Mouse (Mus musculus): ENCODE measurements around the gene Pgpep1l. TPM values are rescaled to one million over a fixed set of nuclear protein-coding genes. Genes with fewer than 3 reads are reported as not detected.
"Not testable (repeated sequence)": the region's sequence is repeated elsewhere in the genome, so short reads cannot be mapped to it uniquely, and the experiment has no call there.

The Pgpep1l gene
- polyA plus RNA-seq, 1 experiment, result 0.22 TPM

DNA sequence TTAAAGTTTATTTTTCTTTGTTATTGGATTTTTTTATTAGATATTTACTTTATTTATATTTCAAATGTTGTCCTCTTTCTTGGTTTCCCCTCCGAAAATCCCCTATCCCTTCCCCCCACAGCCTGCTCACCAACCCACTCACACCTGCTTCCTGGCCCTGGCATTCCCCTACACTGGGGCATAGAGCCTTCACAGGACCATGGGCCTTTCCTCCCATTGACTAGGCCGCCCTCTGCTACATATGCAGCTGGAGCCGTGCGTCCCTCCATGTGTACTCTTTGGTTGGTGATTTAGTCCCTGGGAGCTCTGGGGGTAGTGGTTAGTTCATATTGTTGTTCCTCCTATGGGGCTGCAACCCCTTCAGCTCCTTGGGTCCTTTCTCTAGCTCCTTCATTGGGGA lies 24.0 kb upstream of the Pgpep1l start:
- not testable (repeated sequence) for H3ac ChIP-seq (ENCODE audit: control insufficient read depth, insufficient read length); H3K4me2 ChIP-seq (ENCODE audit: low read depth); H3K79me2 ChIP-seq (ENCODE audit: control insufficient read depth, insufficient read depth); H3K4me3 ChIP-seq; H3K27me3 ChIP-seq (ENCODE audit: control insufficient read depth, insufficient read depth, insufficient read length); H3K36me3 ChIP-seq (ENCODE audit: control insufficient read depth, insufficient read depth)
- TF ChIP-seq MYOD1 (IDR thresholded peaks at IDR 0.05; ENCODE audit: control insufficient read depth in 1 of 3, insufficient read length in 2 of 3, low read depth in 2 of 3), result peak in 1 of 3 experiments; percentile 13

- H3K27me3 ChIP-seq (ENCODE audit: control insufficient read depth, insufficient read depth, insufficient read length), result no peaks in the 10 kb centered on the region
- no peaks in the 10 kb centered on the region for H3K36me3 ChIP-seq (ENCODE audit: control insufficient read depth, insufficient read depth)
- H3K79me2 ChIP-seq (ENCODE audit: control insufficient read depth, insufficient read depth), result no peaks in the 10 kb centered on the region
- H3K4me3 ChIP-seq, result no peak overlapping the region
- TF ChIP-seq MYOD1 (IDR thresholded peaks at IDR 0.05; ENCODE audit: control insufficient read depth in 1 of 3, insufficient read length in 2 of 3, low read depth in 2 of 3) (peak in 1 of 3 experiments; percentile 65), MYOG (IDR thresholded peaks at IDR 0.05; ENCODE audit: control insufficient read depth in 1 of 3, insufficient read depth in 1 of 3, insufficient read length in 2 of 3, low read depth in 2 of 3) (peak in 1 of 3 experiments; percentile 54), E2F4 (IDR thresholded peaks at IDR 0.05; ENCODE audit: insufficient read depth) (no peak)
- H3ac ChIP-seq (ENCODE audit: control insufficient read depth, insufficient read length), result no peak overlapping the region
- no peak overlapping the region for H3K4me2 ChIP-seq (ENCODE audit: low read depth)
These were observed 23.5 kb upstream of the Pgpep1l start for GRCm38 (mm10) chr7:68287582-68287981.

DNA sequence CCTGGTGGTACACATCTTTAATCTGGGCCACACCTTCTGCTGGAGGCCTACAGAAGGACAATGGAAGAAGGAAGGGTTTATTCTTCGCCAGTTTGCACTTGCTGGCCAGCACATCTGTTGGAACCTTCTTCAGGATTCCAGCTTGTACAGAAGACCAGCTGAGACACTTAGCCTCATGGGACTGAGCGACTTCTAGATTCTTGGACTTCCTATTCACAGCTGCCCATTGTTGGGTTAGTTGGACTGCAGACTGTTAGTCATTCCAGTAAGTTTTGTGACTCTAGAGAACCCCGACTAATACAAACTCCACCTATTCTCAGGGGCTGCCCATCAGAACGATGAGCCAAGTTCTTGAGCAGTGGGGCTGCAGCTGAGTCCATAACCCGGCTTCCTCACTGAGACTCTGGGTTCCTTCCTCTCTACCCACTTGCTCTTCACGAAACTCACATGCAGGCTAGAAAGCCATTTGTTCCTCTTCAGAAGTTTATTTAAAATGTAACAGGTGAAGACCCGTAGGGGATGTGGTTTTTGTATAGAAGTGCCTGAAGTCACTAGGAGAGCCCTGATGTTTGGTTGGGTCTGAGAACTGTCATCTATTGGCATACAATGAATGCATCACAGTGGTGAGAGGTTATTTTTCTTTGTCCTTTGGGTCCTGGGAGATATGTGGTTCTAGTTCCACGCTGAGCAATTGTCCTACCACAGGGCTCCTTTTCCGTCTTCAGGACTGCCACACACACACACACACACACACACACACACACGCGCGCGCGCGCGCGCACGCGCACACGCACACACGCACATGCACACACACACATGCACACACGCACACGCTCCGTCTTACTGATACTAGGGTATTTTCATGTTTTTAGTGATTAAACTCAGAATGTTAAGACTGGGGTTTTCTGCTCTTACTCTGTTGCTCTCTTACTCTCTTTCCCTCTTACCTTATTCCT lies 22.8 kb upstream of the Pgpep1l start:
- TF ChIP-seq MYOG (IDR thresholded peaks at IDR 0.05; ENCODE audit: control insufficient read depth in 1 of 3, insufficient read depth in 1 of 3, insufficient read length in 2 of 3, low read depth in 2 of 3), result no peak
- TF ChIP-seq TCF12 (IDR thresholded peaks at IDR 0.05; ENCODE audit: insufficient read depth, poor library complexity, severe bottlenecking), result no peak
- no peak for TF ChIP-seq CEBPB (IDR thresholded peaks at IDR 0.05; ENCODE audit: insufficient read depth, poor library complexity, severe bottlenecking)
- TF ChIP-seq REST (IDR thresholded peaks at IDR 0.05; ENCODE audit: insufficient read depth, insufficient read length), result no peak
- TF ChIP-seq USF1 (IDR thresholded peaks at IDR 0.05; ENCODE audit: low read depth), result no peak
- no peak for TF ChIP-seq TCF3 (IDR thresholded peaks at IDR 0.05; ENCODE audit: insufficient read length, low read depth)
- no peak for TF ChIP-seq POLR2AphosphoS2 (IDR thresholded peaks at IDR 0.05; ENCODE audit: insufficient read length, low read depth)
- H3K4me2 ChIP-seq (ENCODE audit: low read depth), result no peak overlapping the region

GRCm38 (mm10) chr7:68285851-68286298 lies 21.8 kb upstream of the Pgpep1l start:
- Histone ChIP-seq H3K27me3 (ENCODE audit: control insufficient read depth, insufficient read depth, insufficient read length) (no peaks in the 10 kb centered on the region), H3K79me2 (ENCODE audit: control insufficient read depth, insufficient read depth) (no peaks in the 10 kb centered on the region), H3K36me3 (ENCODE audit: control insufficient read depth, insufficient read depth) (no peaks in the 10 kb centered on the region), H3ac (ENCODE audit: control insufficient read depth, insufficient read length) (no peak overlapping the region), H3K4me3 (no peak overlapping the region), H3K4me2 (ENCODE audit: low read depth) (peak overlapping the region; percentile 5)
- TF ChIP-seq MAX (IDR thresholded peaks at IDR 0.05; ENCODE audit: low read depth) (no peak), REST (IDR thresholded peaks at IDR 0.05; ENCODE audit: insufficient read depth, insufficient read length) (no peak), MYOG (IDR thresholded peaks at IDR 0.05; ENCODE audit: control insufficient read depth in 1 of 3, insufficient read depth in 1 of 3, insufficient read length in 2 of 3, low read depth in 2 of 3) (no peak), TCF12 (IDR thresholded peaks at IDR 0.05; ENCODE audit: insufficient read depth, poor library complexity, severe bottlenecking) (no peak), E2F4 (IDR thresholded peaks at IDR 0.05; ENCODE audit: insufficient read depth) (no peak), POLR2AphosphoS2 (IDR thresholded peaks at IDR 0.05; ENCODE audit: insufficient read length, low read depth) (no peak), MYOD1 (IDR thresholded peaks at IDR 0.05; ENCODE audit: control insufficient read depth in 1 of 3, insufficient read length in 2 of 3, low read depth in 2 of 3) (no peak), CEBPB (IDR thresholded peaks at IDR 0.05; ENCODE audit: insufficient read depth, poor library complexity, severe bottlenecking) (no peak), USF1 (IDR thresholded peaks at IDR 0.05; ENCODE audit: low read depth) (no peak)

More for the DNA sequence above, 22.8 kb upstream of the Pgpep1l start:
- no peaks in the 10 kb centered on the region for H3K36me3 ChIP-seq (ENCODE audit: control insufficient read depth, insufficient read depth)
- H3K4me3 ChIP-seq, result no peak overlapping the region
- no peaks in the 10 kb centered on the region for H3K27me3 ChIP-seq (ENCODE audit: control insufficient read depth, insufficient read depth, insufficient read length)
- no peaks in the 10 kb centered on the region for H3K79me2 ChIP-seq (ENCODE audit: control insufficient read depth, insufficient read depth)
- H3ac ChIP-seq (ENCODE audit: control insufficient read depth, insufficient read length), result no peak overlapping the region

DNA sequence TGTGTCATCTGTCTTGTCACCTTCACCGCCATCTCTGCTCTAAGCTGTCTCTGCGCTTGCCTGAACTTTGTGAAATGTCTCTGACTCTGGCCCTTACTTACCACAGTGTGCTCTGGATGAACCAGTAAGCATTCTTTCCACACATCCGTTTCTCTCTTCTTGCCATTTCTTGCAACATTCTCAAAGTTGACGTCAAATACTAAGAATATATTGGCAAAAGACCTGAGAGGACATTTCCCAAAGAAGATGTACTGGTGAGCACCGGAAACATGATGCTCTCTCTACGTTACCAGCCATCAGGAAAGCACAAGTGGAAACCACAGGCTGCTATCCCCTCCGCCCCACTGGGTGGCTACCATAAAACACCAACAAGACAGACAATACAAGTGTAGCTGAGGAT lies 19.7 kb upstream of the Pgpep1l start:
- Histone ChIP-seq H3ac (ENCODE audit: control insufficient read depth, insufficient read length) (no peak overlapping the region), H3K4me2 (ENCODE audit: low read depth) (no peak overlapping the region), H3K27me3 (ENCODE audit: control insufficient read depth, insufficient read depth, insufficient read length) (no peaks in the 10 kb centered on the region), H3K36me3 (ENCODE audit: control insufficient read depth, insufficient read depth) (no peaks in the 10 kb centered on the region), H3K79me2 (ENCODE audit: control insufficient read depth, insufficient read depth) (no peaks in the 10 kb centered on the region), H3K4me3 (no peak overlapping the region)
- TF ChIP-seq CEBPB (IDR thresholded peaks at IDR 0.05; ENCODE audit: insufficient read depth, poor library complexity, severe bottlenecking), result no peak
- no peak for TF ChIP-seq E2F4 (IDR thresholded peaks at IDR 0.05; ENCODE audit: insufficient read depth)
- no peak for TF ChIP-seq POLR2AphosphoS2 (IDR thresholded peaks at IDR 0.05; ENCODE audit: insufficient read length, low read depth)

DNA sequence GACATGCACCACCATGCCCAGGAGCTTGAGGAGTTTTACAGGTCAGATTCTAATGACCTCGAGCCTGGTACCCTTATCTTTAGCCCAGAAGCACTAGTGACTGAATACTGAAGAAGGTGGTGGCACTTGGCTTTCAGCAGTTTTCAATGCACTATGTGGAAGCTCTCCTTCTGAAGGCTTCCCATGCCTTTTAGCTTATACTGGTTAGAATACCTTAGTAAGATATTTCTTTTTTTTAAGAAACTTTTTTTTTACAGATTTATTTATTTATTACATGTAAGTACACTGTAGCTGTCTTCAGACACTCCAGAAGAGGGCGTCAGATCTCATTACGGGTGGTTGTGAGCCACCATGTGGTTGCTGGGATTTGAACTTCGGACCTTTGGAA lies 19.1 kb upstream of the Pgpep1l start:
- H3K4me2 ChIP-seq (ENCODE audit: low read depth); H3K36me3 ChIP-seq (ENCODE audit: control insufficient read depth, insufficient read depth); H3K27me3 ChIP-seq (ENCODE audit: control insufficient read depth, insufficient read depth, insufficient read length); H3K4me3 ChIP-seq; H3K79me2 ChIP-seq (ENCODE audit: control insufficient read depth, insufficient read depth); H3ac ChIP-seq (ENCODE audit: control insufficient read depth, insufficient read length): not testable (repeated sequence)
